Mouse (Mus musculus): ENCODE results near the gene Ywhaq. TPM values are rescaled to one million over a fixed set of nuclear protein-coding genes. Genes with fewer than 3 reads are reported as not detected.
"Not testable (repeated sequence)": the region's sequence is repeated elsewhere in the genome, so short reads cannot be mapped to it uniquely, and the experiment has no call there.

Ywhaq gene
- polyA plus RNA-seq, 1 experiment from 2014 or later: 1,056 TPM

DNA sequence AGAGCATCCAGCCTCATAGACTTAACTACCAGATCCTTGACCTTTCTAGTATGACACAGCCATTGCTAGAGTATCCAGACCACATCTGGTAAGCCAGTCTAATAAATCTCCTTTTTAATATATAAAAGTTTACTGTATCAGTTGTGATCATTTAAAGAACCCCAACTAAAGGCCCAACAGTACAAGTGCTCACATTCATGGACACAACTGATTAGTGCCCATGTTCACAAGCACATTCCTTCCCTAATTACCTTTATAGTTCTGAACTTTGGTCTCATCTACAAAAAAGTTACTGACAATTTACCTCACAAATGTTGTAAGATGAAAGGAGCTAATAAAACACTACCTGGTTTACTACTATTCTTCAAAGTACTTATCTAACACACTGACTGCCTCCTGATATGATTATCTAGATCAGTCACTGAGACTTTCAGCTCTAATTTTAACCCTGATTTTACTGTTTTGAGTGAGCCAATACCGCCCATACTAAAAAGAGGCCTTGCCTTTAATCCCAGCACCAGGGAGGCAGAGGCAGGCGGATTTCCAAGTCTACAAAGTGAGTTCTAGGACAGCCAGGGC is 8.6 kb downstream of the Ywhaq start:
- ATAC-seq (ENCODE audit: low FRiP score): no peak
- no peak overlapping the region for H3K4me2 ChIP-seq
- peaks cover 5% of the 10 kb centered on the region for H3K4me1 ChIP-seq
- 95% methylated on average over 2 of the region's 2 CpGs for WGBS
- no peaks in the 10 kb centered on the region; the same call in 1 of the 2 replicates for H3K9me3 ChIP-seq (replicated peaks)
- no peak overlapping the region for H3K4me3 ChIP-seq (replicated peaks)
- no peak overlapping the region for H3K27ac ChIP-seq (replicated peaks)
- H3K27me3 ChIP-seq (replicated peaks): no peaks in the 10 kb centered on the region
- H3K36me3 ChIP-seq: peaks cover 53% of the 10 kb centered on the region
- no peak overlapping the region for H3K9ac ChIP-seq (replicated peaks)

DNA sequence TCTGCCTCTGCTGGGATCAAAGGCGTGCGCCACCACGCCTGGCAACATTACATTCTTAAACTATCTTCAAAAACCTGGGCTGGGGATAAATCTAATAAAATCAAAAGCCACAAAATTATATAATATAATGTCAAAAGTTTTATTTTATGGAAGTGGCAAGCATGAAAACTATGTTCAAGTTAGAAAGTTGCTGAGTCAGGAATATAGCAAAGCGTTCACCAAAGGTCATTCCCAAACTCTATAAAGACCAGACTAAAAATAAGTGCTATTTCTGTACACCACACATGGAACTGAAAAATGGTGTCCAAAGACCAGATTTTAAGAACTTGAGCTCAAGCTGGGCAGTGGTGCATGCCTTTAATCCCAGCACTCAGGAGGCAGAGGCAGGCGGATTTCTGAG is 14.7 kb downstream of the Ywhaq start:
- WGBS: 98% methylated on average over 5 of the region's 5 CpGs
- H3K4me1 ChIP-seq: no peaks in the 10 kb centered on the region
- ATAC-seq (ENCODE audit: low FRiP score): no peak
- H3K36me3 ChIP-seq: peaks cover 7% of the 10 kb centered on the region
- no peak overlapping the region for H3K4me2 ChIP-seq
- no peaks in the 10 kb centered on the region for H3K9me3 ChIP-seq (replicated peaks)
- H3K9ac ChIP-seq (replicated peaks): no peak overlapping the region
- no peak overlapping the region for H3K27ac ChIP-seq (replicated peaks)
- no peaks in the 10 kb centered on the region for H3K27me3 ChIP-seq (replicated peaks)
- no peak overlapping the region for H3K4me3 ChIP-seq (replicated peaks)

DNA sequence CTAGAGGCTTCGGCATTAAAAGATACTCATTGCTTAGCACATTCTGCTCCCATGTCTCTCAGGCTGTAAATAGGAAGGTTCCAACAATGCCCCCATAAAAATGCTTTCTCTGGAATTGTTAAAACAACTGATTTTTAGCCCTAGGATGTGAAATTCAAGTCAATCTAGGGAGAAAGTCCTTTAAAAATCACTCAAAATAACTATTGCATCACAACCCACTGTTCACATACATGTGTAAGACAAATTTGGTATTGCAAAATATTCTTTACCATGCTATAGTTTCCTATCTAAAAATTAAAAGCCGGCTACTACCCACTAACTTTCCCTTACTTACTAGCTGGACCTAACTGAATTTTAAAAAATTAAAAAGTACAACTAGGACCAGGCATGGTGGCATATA is 31.2 kb downstream of the Ywhaq start:
- Histone ChIP-seq H3K36me3 (peaks cover 27% of the 10 kb centered on the region), H3K9ac (replicated peaks) (no peak overlapping the region), H3K4me2 (no peak overlapping the region), H3K27ac (replicated peaks) (no peak overlapping the region), H3K9me3 (replicated peaks) (no peaks in the 10 kb centered on the region), H3K27me3 (replicated peaks) (no peaks in the 10 kb centered on the region), H3K4me3 (replicated peaks) (no peak overlapping the region), H3K4me1 (0 out of 2 replicates have a peak, but pooled peaks cover 4% of the 10 kb centered on the region)
- ATAC-seq (ENCODE audit: low FRiP score): no peak
- WGBS: 93% methylated on average over 2 of the region's 2 CpGs

DNA sequence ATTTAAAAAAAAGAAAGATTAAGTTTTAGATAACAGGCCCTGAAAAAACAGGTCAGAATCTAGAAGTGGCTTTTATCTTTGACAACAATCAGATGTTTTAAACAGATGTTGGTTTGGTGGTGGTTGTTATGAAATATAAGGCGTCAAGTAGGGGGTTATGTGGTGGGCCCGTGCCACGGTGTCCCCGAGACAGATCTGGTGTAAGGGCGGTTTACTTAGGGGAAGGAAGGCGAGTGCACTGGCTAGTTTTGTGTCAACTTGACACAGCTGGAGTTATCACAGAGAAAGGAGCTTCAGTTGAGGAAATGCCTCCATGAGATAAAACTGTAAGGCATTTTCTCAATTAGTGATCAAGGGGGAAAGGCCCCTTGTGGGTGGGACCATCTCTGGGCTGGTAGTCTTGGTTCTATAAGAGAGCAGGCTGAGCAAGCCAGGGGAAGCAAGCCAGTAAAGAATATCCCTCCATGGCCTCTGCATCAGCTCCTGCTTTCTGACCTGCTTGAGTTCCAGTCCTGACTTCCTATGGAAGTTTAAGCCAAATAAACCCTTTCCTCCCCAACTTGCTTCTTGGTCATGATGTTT is 38.6 kb downstream of the Ywhaq start:
- not testable (repeated sequence) for H3K27ac ChIP-seq (replicated peaks); H3K36me3 ChIP-seq; H3K4me1 ChIP-seq; H3K4me2 ChIP-seq; H3K9me3 ChIP-seq (replicated peaks); H3K9ac ChIP-seq (replicated peaks); H3K4me3 ChIP-seq (replicated peaks); ATAC-seq (ENCODE audit: low FRiP score); H3K27me3 ChIP-seq (replicated peaks)
- WGBS: 86% methylated on average over 6 of the region's 6 CpGs

DNA sequence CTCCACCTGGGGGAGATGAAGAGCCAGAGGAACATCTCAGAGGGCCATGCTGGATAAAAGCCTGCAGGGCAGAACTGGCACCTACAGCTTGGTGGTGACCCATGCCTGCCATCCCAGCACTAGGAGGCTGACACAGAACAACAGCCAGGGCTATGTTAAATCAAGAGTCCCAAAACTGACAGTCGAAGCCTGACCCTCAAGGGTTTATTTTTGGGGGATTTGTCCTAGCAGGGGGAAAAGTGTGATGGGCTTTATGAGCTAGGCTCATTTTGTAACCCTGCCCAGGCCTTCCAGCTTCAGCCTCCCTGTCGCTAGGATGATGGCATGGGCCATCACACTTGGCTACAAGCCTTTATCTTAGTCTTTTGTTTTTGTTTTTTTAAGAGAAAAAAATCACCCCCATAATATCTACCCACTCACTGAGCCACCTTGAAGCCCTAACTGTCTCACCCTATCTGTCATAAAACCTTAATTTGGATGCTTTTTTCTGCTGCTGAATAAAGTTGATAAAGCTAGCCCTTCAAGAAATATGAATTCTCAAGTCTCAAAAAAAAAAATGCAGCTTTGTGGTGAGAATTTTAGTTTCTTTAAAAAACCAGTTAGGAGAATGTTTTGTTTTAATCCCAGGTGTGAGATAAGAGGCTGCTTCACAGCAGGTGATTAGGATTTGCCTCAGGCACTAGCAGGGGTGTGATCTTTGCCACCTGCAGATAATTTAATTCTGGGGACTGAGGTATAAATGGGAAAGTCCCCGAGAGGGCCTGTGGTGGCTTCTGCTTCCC is 41.9 kb downstream of the Ywhaq start:
- 62% methylated on average over 3 of the region's 3 CpGs for WGBS
- Histone ChIP-seq H3K4me1 (peaks cover 22% of the 10 kb centered on the region), H3K4me3 (replicated peaks) (no peak overlapping the region), H3K9ac (replicated peaks) (no peak overlapping the region), H3K4me2 (no peak overlapping the region), H3K27me3 (replicated peaks) (no peaks in the 10 kb centered on the region), H3K9me3 (replicated peaks) (no peaks in the 10 kb centered on the region), H3K36me3 (no peaks in the 10 kb centered on the region), H3K27ac (replicated peaks) (no peak overlapping the region)
- no peak for ATAC-seq (ENCODE audit: low FRiP score)

DNA sequence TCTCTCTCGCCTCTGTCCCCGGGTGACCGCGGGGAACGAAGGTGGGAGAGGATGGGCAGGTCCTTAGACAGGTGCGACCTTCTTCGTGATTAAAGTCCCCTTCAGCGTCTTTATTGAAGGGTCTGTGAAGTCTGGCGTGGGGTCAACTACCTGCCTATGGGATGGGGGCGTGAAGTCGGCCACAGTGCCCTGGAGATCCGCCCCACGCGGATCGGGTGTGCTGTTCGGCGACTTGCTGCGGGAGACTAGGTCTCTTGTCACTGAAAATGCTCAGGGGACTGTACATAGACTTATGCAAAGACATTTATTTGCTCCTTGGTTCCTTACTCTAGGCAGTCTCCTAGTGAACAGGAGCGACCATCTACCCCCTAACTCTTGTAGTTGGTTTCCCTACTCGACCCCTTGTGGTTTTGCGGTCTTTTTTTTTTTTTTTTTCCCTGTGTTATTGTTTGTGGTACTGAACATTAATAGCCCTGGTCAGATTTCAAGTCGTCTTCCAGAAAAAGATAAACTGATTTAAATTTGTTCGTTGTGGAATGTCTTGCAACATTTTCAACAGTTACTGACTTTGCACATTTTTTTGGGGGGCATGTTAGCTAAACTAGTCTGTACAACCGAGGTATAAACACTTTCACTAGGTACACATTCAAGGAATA is 43.5 kb downstream of the Ywhaq start:
- H3K27me3 ChIP-seq (replicated peaks): no peaks in the 10 kb centered on the region
- peaks cover 22% of the 10 kb centered on the region for H3K4me1 ChIP-seq
- H3K9me3 ChIP-seq (replicated peaks): no peaks in the 10 kb centered on the region
- H3K4me2 ChIP-seq: peak overlapping the region; percentile 81
- peak overlapping the region; percentile 80 for H3K4me3 ChIP-seq (replicated peaks)
- peak overlapping the region; percentile 91 for H3K9ac ChIP-seq (replicated peaks)
- ATAC-seq (ENCODE audit: low FRiP score): peak; percentile 49
- H3K27ac ChIP-seq (replicated peaks): peak overlapping the region; percentile 96
- H3K36me3 ChIP-seq: no peaks in the 10 kb centered on the region
- WGBS: 5% methylated on average over 24 of the region's 24 CpGs

DNA sequence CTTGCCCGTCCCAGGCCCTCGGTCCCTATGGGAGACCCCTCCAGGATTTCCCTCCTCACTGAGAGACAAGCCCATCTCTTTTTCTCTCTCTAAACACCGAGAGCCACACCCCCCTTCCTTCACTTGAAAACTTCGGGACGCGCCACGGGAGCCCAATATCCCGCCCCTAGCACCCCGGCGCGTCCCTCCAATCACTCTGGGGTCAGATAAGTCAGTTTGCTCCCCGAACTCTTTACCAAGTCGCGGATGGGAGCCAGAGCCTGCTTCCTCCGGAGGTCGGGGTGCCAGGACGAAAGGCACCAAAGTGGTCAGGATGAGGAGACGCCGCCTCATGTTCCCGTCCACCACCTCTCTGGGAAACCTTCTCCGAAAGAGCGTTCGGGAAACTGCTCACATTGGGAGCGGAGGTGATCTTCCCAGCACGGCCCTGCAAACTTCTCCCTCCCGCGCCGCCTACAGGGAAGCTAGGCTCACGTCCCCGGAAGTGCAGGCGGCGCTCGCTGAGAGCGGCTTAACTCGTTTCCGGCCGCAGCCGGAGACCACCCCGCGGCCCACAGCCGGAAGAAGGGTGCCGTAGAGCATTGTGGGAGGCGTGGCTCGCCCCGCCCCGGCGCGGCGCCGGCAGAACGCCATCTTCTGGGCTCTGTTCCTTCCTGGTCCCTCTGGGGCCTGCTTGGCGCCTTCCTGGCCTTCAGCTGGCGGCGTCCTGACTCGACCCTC is 44.2 kb downstream of the Ywhaq start, which contains the start of gene Adam17:
TSS of gene Adam17 (minus strand) at position 533 of the 720 bp plus-strand sequence.
- ATAC-seq (ENCODE audit: low FRiP score): peak; percentile 98
- no peaks in the 10 kb centered on the region for H3K27me3 ChIP-seq (replicated peaks)
- peaks cover 22% of the 10 kb centered on the region for H3K4me1 ChIP-seq
- under 1% methylated on average over 50 of the region's 55 CpGs for WGBS
- H3K36me3 ChIP-seq: no peaks in the 10 kb centered on the region
- peak within 1 kb of the TSS; percentile 81 for H3K4me2 ChIP-seq
- H3K4me3 ChIP-seq (replicated peaks): peak within 1 kb of the TSS; percentile 80
- H3K9me3 ChIP-seq (replicated peaks): no peaks in the 10 kb centered on the region
- H3K9ac ChIP-seq (replicated peaks): peak within 1 kb of the TSS; percentile 91
- H3K27ac ChIP-seq (replicated peaks): peak within 1 kb of the TSS; percentile 96

DNA sequence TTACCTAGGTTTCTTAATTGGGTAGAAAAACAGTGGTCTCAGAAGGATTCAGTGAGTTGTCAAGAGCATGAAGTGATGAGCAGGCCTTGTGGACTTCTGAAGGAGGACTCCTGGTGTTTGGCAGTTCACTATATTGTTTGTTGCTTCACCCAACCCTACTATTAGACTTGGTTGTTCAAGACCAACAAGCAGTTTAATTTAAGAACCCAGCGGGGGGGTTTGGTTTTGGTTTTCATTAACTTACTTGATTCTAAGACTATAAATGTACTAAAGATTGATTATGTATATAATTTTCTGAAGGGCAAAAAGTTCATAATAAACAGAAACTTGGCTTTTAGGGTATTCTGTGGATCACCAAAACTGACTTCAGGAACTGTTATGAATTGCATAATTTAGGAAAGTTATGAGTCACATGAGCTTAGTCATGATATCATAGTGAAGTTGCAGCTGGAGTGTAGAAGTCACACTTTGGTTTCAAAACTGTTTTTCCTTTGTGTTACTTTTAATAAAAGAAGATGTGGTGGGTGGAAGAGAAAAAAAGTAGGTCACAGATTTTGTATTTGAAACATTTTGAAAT is 47.3 kb downstream of the Ywhaq start:
- H3K4me1 ChIP-seq: peaks cover 22% of the 10 kb centered on the region
- no peaks in the 10 kb centered on the region for H3K9me3 ChIP-seq (replicated peaks)
- no peaks in the 10 kb centered on the region for H3K36me3 ChIP-seq
- no peak overlapping the region for H3K4me3 ChIP-seq (replicated peaks)
- H3K27me3 ChIP-seq (replicated peaks): no peaks in the 10 kb centered on the region
- 98% methylated on average over 1 of the region's 1 CpGs for WGBS
- H3K4me2 ChIP-seq: no peak overlapping the region
- no peak overlapping the region for H3K27ac ChIP-seq (replicated peaks)
- no peak for ATAC-seq (ENCODE audit: low FRiP score)
- no peak overlapping the region for H3K9ac ChIP-seq (replicated peaks)

DNA sequence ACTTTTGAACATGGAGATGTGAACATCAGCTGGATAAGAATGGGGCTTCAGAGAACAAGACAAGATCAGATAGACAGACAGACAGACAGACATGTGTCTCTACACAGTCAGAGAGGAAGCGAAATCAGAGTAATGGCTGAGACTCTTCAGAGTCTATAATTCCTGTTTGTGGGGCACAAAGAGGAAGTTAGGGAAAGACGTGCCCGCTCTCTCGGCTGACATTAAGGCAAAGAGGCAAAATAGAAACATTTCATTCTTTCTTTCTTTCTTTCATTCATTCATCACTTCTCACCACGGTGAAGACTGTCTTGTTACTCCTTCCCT is 48.4 kb downstream of the Ywhaq start:
- Histone ChIP-seq H3K9ac (replicated peaks) (no peak overlapping the region), H3K4me2 (no peak overlapping the region), H3K9me3 (replicated peaks) (no peaks in the 10 kb centered on the region), H3K27me3 (replicated peaks) (no peaks in the 10 kb centered on the region), H3K4me1 (peaks cover 14% of the 10 kb centered on the region), H3K27ac (replicated peaks) (no peak overlapping the region), H3K36me3 (no peaks in the 10 kb centered on the region), H3K4me3 (replicated peaks) (no peak overlapping the region)
- ATAC-seq (ENCODE audit: low FRiP score): no peak
- WGBS: 94% methylated on average over 5 of the region's 5 CpGs

DNA sequence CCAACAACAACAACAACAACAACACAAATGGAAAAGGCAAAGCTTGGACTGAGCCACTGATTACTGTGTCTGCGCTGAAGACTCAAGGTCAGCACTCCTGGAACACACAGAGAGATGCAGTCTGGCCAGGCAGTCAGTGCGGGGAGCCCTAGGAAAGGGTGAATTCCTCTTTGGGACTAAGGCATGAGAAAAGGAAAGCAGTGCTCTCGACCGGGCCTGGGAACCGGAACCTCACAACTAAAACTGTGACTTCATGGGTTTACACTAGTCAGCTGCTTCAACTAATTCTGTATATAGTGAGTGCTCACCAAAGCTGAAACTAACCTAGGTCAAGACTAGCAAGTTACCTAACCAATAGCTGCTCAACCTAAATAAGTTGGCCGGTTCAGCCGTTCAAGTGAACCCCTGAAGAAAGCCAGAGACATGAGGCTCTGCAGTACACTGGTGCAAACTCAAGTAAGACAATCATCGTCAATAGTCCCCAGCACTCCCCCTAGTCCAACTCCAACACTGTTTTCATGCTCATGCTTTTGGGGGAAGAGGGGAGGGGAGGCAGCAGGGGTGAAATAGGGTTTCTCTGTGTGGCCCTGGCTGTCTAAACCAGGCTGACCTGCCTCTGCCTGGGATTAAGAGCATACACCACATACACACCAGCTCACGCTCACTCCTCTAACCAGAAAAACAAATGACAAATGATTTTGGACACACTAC is 48.9 kb downstream of the Ywhaq start:
- 92% methylated on average over 9 of the region's 9 CpGs for WGBS
- Histone ChIP-seq H3K4me1 (peaks cover 14% of the 10 kb centered on the region), H3K9me3 (replicated peaks) (no peaks in the 10 kb centered on the region), H3K27ac (replicated peaks) (no peak overlapping the region), H3K9ac (replicated peaks) (no peak overlapping the region), H3K4me3 (replicated peaks) (no peak overlapping the region), H3K4me2 (no peak overlapping the region), H3K27me3 (replicated peaks) (no peaks in the 10 kb centered on the region), H3K36me3 (no peaks in the 10 kb centered on the region)
- no peak for ATAC-seq (ENCODE audit: low FRiP score)
